Mouse (Mus musculus) lung, postnatal 14 days (tissue): ENCODE measurements at regions not wholly inside any gene's neighbourhood (a gene's known extent, or its start where the extent isn't known, plus 50 kb on each side); places are given as distances from the start of the nearest gene placed in this dataset.
A peak's percentile ranks its signal among the peaks of the same experiment; 100 is the strongest.

Experiments
- DNase-seq: peaks from one replicate; pipeline ENCODE4 v3.0.0; 2021

DNA sequence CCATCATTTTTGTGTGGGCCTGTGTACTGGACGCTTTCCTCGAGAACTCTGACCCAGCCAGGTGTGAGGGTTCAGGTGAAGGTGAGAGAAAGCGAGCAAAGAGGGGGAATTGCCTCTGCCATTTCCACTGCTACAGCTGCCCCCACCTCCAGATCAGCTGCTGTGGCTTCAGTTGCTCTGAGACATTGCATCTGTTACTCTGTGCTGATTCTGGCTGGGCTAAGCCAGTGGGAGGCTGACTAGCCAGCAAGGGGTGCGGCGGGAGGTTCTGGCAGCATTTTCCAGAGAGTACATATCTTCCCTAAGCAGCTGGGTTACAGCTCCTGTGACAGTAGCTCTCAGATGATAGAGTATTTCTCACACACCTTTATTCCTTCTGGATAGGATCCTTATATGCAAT is 712.7 kb upstream of the Cdh18 start:
- no peak for DNase-seq

DNA sequence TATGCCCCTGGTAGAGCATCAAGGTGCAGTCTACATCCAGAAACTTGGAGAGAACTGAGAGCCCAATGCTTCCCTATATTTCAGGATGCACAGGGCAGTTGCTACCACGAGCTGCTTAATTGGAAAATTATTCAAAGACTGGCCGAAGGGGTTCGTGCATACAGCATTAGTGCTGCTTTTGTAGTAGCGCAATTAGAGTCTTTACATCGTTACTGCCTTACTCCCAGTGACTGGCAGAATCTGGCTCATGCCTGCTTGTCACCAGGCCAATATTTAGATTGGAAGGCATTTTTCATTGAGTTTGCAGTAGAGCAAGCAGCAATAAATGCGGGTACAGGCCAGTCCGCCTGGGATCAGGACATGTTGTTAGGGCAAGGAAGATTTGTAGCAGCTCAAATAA is 690.3 kb upstream of the Cdh18 start:
- DNase-seq, result no peak

GRCm38 (mm10) chr15:21885181-21885580 is 663.6 kb upstream of the Cdh18 start:
- peak; percentile 37 for DNase-seq
